Mouse (Mus musculus): ENCODE measurements around the gene Akt3.

GRCm38 (mm10) chr1:177013313-177013712 is 244.7 kb downstream of the Akt3 start:
- no peak for TF ChIP-seq FLI1 (IDR thresholded peaks at IDR 0.05; ENCODE audit: low read length)
- no peak for TF ChIP-seq GATA1 (IDR thresholded peaks at IDR 0.05; ENCODE audit: borderline replicate concordance, low read length)
